Mouse (Mus musculus) left cerebral cortex, postnatal 4 days (tissue): Measurements from ENCODE around the gene Zfp51. TPM values are rescaled to one million over a fixed set of nuclear protein-coding genes. Genes with fewer than 3 reads are reported as not detected.
"Not testable (repeated sequence)": the region's sequence is repeated elsewhere in the genome, so short reads cannot be mapped to it uniquely, and the experiment has no call there.

Experiments
- DNase-seq: peaks from one replicate; pipeline ENCODE4 v3.0.0-alpha.2; 2022
- intact Hi-C: fragments of 180-260 bp; cut with DNase I; formaldehyde crosslinking; loops from one replicate; pipeline ENCODE4 v1.15.1; 2025
- total RNA-seq, 2 experiments: library from RNA; stranded (reverse); gene quantifications; 2 replicates each; pipeline ENCODE4 v1.2.3; 2021

Zfp51 gene
- total RNA-seq, result 1 to 10 TPM; 4.8 to 4.9 TPM

- intact Hi-C loops, result loop anchor here (5.0 kb wide), 1 partner anchor 67 kb away; no protein-coding TSS in a partner anchor
- DNase-seq, result peak; percentile 92
Observed at GRCm38 (mm10) chr17:21450138-21450704, at the start of gene Zfp51. TSS of gene Zfp51 (plus strand) at chr17:21450374.

GRCm38 (mm10) chr17:21422664-21423599 lies 27.2 kb upstream of the Zfp51 start, which contains the start of gene Zfp54:
TSS of gene Zfp54 (plus strand) at chr17:21423227.
- intact Hi-C loops, result loop anchor here (2.0 kb wide), 1 partner anchor 148 kb away; no protein-coding TSS in a partner anchor

GRCm38 (mm10) chr17:21438806-21439400 lies 11.3 kb upstream of the Zfp51 start:
- DNase-seq, intact Hi-C loops: not testable (repeated sequence)

More at GRCm38 (mm10) chr17:21422664-21423599, 27.2 kb upstream of the Zfp51 start, which contains the start of gene Zfp54:
- peak; percentile 55 for DNase-seq

- intact Hi-C loops, result loop anchor here (5.0 kb wide), 1 partner anchor 68 kb away; no protein-coding TSS in a partner anchor
- DNase-seq, result peak; percentile 53
Observed at GRCm38 (mm10) chr17:21449669-21450068, 505 bp upstream of the Zfp51 start.

- no peak for DNase-seq
- intact Hi-C loops, result no loop called here
Observed at GRCm38 (mm10) chr17:21463550-21463949, 13.4 kb downstream of the Zfp51 start.

- DNase-seq, result no peak
- intact Hi-C loops, result no loop called here
Observed at GRCm38 (mm10) chr17:21472032-21472652, 22.0 kb downstream of the Zfp51 start.

- no peak for DNase-seq
- intact Hi-C loops, result no loop called here
Observed at GRCm38 (mm10) chr17:21472653-21473307, 22.6 kb downstream of the Zfp51 start.

- intact Hi-C loops, result no loop called here
- no peak for DNase-seq
Observed at GRCm38 (mm10) chr17:21473362-21474190, 23.4 kb downstream of the Zfp51 start.

GRCm38 (mm10) chr17:21474729-21475128 lies 24.6 kb downstream of the Zfp51 start:
- intact Hi-C loops, DNase-seq: not testable (repeated sequence)

- intact Hi-C loops, DNase-seq: not testable (repeated sequence)
Observed at GRCm38 (mm10) chr17:21475290-21475689, 25.1 kb downstream of the Zfp51 start.

GRCm38 (mm10) chr17:21476351-21476750 lies 26.2 kb downstream of the Zfp51 start:
- DNase-seq, intact Hi-C loops: not testable (repeated sequence)

GRCm38 (mm10) chr17:21478103-21478777 lies 28.1 kb downstream of the Zfp51 start:
- intact Hi-C loops, DNase-seq: not testable (repeated sequence)

GRCm38 (mm10) chr17:21488760-21489499 lies 38.8 kb downstream of the Zfp51 start, which contains the start of gene Zfp53:
TSS of gene Zfp53 (plus strand) at chr17:21488998.
- DNase-seq, result peak; percentile 80
- intact Hi-C loops, result no loop called here

GRCm38 (mm10) chr17:21489500-21490001 lies 39.4 kb downstream of the Zfp51 start:
- DNase-seq, result no peak
- intact Hi-C loops, result no loop called here

- intact Hi-C loops, result no loop called here
- no peak for DNase-seq
Observed at GRCm38 (mm10) chr17:21501365-21501764, 51.2 kb downstream of the Zfp51 start.

GRCm38 (mm10) chr17:21504524-21504923 lies 54.4 kb downstream of the Zfp51 start:
- no peak for DNase-seq
- intact Hi-C loops, result no loop called here

GRCm38 (mm10) chr17:21506258-21506657 lies 56.1 kb downstream of the Zfp51 start:
- intact Hi-C loops, result no loop called here
- no peak for DNase-seq

GRCm38 (mm10) chr17:21509756-21510155 lies 59.6 kb downstream of the Zfp51 start:
- intact Hi-C loops, result no loop called here
- no peak for DNase-seq
